Mouse (Mus musculus): ENCODE measurements around the gene Gm49776.

- TF ChIP-seq CTCF (IDR thresholded peaks at IDR 0.05; ENCODE audit: extremely low read depth, insufficient read length, insufficient replicate concordance, low read depth, low read length) (no peak), POLR2A (IDR thresholded peaks at IDR 0.05; ENCODE audit: low read depth, low read length) (peak; percentile 79; the same call in 1 of the 2 replicates)
These were observed 31.0 kb upstream of the Gm49776 start, which contains the start of gene Dgcr8 for GRCm38 (mm10) chr16:18289067-18289588.
